Mouse (Mus musculus) adrenal gland, postnatal 14 days (tissue): ENCODE measurements around the gene Nwd1. TPM values are rescaled to one million over a fixed set of nuclear protein-coding genes. Genes with fewer than 3 reads are reported as not detected.
"Not testable (repeated sequence)": the region's sequence is repeated elsewhere in the genome, so short reads cannot be mapped to it uniquely, and the experiment has no call there.

Experiments
- DNase-seq: peaks from one replicate; pipeline ENCODE4 v3.0.0; 2021; ENCODE audit warnings: mixed read lengths
- long read RNA-seq, 2 experiments: library from polyadenylated mRNA; stranded (forward); transcript quantifications; one replicate each; pipeline ENCODE4 v2.0.0; 2021
- total RNA-seq: library from RNA; stranded (reverse); gene quantifications from 2 replicates; pipeline ENCODE4 v1.2.3, GENCODE M21; 2021

Nwd1 gene
- 0.41 and 0.60 TPM in 2 replicates for total RNA-seq
- long read RNA-seq, experiment 1, partial matches to known transcripts = 0 of 5 reads
- long read RNA-seq, experiment 1, other reads (novel, unspliced or antisense) = 5 of 5 reads
- long read RNA-seq, experiment 2, partial matches to known transcripts = 0 of 3 reads
- long read RNA-seq, experiment 2, other reads (novel, unspliced or antisense) = 3 of 3 reads

DNA sequence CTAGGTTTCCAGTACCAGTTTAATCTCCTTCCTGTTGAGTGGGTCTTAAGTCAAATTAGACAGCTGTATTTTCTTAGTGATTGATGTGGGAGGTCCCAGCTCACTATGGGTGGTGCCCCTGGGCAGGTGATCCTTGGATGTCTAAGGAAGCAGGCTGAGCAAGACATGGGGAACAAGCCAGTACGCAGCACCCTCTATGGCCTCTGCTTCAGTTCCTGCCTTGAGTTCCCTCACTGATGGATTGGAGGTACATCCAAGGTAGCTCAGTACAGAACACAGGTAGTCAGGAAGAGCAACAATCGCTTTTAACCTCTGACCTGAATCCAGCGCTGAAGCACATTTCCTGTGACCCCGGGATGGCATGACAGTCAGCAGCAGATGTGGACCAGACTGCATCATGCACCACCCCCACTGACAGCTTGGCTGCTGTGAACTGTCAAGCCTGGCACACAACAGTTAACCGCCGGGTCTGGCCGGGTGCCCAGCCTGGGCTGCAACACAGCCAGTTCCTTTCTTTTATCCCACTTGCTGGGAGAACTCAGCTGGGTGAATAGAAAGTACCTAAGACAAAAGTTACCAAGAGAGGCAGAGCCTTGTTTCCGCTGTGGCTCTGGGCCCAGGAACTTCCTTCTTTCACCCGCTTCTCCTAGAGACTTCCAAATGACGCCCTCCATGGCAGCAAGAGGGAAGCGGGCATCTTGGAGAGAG lies at the start of gene Nwd1:
Gene Nwd1, plus strand, starts transcription at position 652 of the 708 bp plus-strand sequence.
- DNase-seq = peak; percentile 89

DNA sequence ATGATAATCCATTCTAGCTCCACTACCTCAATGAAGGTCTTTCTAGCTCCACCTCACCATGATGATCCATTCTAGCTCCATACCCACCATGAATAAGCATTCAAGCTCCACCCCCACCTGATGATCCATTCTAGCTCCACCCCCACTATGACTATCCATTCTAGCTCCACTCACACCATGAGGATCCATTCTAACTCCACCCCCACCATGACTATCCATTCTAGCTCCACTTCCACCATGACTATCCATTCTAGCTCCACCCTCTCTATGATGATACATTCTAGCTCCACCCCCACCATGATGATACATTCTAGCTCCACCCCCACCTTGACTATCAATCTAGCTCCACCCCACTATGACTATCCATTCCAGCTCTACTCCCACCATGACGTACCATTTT lies 3.6 kb upstream of the Nwd1 start:
- no peak for DNase-seq

DNA sequence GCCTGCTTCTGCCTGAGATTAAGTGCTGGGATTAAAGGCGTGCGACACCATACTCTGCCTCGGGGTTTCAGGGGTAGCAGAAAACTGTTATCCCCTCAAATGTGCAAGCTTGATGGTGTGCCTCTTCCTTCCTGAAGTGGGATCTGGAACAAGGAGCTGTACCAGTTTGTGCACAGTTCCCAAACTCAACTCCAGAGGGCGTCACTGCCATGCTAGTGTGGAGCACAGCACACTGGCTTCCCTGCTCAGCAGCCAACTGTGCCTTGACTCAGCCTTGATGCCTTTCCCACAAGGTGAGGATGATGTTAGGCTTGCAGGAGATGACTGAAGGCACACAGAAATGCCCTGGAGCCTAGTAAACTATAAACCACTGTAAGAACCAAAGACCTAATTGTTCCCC lies 1.9 kb upstream of the Nwd1 start:
- DNase-seq = peak; percentile 43

DNA sequence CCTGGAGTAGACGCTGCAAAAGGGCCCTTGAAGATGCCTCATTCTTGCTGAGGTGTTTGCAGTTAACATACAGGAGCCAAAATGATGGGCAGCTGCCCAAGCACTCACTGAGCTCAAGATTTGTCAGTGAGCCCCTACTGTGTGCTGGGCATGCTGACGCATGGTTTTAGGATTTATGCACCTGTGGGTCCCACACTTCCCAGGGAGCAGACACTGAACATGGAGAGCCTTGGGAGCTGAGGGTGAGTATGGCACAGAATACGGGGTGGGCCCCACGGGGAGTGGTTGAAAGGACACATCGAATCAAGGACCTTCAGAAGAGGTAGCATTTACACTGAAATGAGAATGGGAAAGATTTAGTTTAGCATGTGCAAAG lies 245 bp downstream of the Nwd1 start:
- no peak for DNase-seq

DNA sequence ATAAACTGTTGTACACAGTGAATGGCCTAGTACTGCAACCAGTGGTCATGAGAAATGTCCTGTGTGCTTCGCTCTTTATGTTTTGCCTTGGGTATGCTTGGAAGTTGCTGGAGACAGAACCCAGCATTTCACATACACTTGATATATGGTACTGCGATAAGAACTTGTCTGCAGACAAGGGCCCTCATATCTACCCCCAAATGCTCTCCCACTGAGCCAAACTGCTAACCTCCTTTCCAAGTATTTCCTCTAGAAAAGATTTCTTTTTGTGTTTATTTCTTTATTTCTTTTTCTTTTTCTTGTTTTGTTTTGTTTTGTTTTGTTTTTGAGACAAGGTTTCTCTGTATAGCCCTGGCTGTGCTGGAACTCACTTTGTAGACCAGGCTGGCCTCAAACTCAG lies 4.2 kb downstream of the Nwd1 start:
- DNase-seq = no peak

DNA sequence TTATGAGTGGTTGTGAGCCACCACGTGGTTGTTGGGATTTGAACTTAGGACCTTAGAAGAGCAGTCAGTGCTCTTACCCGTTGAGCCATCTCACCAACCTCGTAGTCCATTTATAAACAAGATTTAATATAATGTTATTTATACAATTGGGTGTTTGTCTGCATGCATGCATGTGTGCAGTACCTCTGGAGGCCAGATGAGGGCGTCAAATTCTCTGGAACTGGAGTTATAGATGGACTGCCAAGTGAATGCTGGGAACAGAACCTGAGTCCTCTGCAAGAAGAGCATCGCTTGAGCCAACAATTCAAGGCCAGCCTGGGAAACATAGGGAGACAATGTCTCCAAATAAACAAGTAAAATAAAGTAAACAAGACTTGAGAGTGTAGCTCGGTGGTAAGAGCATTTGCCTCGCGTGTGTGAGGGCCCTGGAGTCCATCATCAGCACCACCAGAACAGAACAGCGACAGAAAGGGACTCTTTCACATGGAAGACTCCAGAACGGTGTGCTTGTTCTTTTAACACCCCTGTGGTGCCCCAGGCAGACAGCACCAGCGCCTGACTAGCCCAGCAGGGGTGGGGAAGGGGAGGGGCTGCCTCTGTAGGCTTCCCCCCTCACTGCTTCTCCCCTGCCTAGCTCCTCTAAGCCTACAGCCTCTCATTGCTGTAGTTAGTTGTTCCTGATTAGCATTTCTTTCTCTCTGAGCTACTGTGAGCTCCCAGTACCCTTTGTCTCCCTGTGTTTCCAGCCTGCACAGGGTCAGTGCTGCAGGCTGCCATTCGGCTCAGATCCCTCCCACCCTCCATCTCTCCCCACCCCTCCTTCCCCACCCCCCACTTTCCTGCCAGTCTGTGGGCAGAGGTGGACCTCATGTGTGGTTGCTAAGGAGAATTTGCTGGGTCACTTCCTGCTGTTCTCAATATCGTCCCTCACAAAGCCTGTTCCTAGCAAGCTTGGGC lies 8.3 kb downstream of the Nwd1 start:
- DNase-seq = peak; percentile 23

DNA sequence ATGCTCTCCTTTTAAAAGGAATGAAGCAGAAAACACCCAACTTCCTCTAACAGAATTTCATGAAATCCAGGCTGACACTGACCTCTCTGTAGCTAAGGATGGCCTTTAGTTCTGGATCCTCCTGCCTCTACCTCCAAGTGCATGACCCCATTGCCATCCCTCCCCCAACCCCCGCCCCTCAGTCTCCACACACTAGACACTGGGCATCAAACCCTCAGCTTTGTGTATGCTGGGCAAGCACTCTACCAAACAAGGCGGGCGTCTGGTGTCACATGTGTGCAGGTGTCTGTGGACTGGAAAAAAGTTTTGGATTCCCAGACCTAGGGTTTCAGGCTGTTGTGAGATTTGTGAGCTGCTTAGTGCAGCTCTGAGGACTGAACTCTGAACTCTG lies 9.0 kb downstream of the Nwd1 start:
- no peak for DNase-seq

DNA sequence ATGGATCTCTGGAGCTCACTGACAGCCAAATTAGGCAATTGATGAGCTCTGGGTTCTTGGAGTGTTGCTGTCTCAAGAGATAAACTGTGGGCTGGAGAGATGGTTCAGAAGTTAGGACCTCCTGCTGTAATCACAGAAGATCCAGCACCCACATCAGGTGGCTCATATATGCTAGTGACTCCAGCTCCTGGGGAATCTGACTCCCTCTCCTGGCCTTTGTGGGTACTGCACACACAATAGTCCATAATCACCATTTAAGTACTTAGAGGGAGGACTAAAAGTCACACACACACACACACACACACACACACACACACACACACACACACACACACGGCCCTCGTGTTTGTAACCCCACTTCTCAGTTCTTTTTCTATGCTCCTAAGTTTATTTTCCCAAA lies 13.5 kb downstream of the Nwd1 start:
- DNase-seq = no peak

DNA sequence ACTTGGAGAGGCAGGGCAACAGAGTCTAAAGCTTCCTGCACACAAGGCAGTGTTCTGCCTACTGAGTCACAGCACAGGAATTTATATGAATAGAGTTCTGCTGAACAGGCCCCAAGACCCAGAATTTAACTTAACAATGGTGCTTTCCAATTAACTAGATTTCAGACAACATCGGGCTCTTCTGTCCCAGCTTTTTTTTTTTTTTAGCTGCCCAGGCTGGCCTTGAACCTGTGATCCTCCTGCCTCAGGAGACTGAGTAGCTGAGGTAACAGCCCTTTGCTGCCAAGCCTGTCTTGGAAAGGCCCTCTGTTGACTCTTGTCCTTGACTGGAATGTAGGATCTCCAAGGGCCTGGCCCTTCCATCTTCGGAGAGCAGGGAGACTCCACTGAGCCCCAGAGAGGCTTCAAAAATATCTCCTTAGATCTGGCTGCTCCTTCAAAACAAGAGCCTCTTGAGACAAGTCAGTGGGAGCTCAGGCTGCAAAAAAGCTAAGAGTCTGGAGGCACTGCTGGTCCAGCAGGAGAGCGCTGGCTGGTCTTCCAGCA lies 17.7 kb downstream of the Nwd1 start:
- DNase-seq = peak; percentile 27

DNA sequence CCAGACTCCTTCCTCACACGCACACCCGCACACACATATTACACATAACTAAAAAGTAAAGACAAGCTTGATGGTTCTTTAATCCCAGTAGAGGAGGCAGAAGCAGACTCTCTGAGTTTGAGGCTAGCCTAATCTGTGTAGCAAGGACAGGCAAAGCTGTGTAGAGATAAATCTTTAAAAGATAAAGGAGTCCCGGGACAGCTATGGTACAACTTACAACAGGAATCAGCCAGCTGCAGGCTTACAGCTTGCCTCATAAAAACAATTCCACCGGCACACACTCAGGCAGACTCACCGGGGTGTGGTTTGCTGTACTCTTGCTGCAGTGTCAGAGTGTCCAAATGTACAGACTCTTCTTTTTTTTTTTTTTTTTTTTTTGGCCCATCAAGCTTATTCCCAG lies 18.2 kb downstream of the Nwd1 start:
- no peak for DNase-seq

DNA sequence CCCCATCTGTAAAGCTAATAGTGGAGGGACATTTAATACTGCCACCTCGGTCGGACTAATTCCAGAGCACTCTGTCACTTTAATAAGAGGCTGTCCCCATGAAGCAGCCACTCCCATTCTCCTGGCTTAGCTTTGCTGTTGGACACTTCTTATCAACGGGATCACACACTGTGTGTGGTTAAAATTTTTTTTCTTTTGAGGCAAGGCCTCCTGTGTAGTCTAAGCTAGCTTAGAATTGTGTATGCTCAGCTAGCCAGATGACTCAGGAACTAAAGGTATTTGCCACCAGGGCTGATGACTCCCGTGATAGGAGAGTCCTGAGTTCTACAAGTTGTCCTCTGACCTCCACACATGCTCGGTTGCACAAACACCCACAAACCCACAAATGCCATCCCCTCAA lies 18.9 kb downstream of the Nwd1 start:
- no peak for DNase-seq

DNA sequence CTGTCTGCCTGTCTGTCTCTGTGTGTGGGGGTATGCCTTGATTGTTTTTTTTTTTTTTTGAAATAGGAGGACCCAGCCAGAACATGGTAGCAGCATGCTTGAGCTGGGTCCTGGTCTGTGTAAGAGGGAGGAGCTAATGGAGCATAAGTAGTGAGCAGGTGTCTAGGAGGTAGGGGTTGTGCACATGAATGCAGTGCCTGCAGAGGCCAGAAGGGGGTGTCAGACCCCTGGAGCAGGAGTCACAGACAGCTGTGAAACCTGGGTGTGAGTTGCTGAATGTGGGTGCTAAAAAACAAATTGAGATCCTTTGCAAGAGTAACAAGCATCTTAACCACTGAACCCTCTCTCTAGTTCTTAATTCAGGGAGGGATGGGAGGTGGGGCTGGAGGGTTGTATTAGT lies 22.4 kb downstream of the Nwd1 start:
- DNase-seq = no peak

DNA sequence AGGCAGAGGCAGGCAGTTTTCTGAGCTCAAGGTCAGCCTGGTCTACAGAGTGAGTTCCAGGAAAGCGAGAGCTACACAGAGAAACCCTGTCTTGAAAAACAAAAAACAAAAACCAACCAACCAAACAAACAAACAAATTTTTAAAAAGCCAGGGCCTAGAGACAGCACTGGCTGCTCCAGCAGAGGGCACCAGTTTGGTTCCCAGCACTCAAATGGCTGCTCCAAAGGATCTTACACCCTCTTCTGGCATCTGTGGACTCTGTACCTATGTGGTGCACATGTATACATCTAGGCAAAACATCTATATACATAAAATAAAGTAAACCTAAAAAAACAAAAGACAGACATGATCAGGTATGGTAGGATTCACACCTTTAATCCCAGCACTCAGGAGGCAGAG lies 26.3 kb downstream of the Nwd1 start:
- DNase-seq = no peak

DNA sequence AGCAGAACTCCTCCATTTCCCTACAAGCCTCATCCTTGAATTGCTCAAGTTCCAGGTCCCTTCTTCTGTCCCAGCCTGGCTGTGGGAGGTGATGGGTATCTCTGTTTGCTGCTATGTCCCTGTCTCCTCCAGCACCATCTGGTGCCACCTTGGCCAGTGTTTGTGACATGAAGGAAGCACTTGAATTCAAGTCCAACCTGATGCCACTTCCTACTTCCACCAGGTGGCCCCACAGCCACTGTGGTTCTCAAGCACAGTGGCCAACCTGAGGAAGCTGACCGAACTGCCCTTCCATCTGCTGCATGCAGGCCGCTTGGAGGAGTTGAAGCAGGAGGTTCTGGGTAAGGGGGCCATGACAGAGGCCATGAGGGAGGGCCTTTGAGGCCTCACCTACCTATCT lies 27.7 kb downstream of the Nwd1 start:
- DNase-seq = no peak

DNA sequence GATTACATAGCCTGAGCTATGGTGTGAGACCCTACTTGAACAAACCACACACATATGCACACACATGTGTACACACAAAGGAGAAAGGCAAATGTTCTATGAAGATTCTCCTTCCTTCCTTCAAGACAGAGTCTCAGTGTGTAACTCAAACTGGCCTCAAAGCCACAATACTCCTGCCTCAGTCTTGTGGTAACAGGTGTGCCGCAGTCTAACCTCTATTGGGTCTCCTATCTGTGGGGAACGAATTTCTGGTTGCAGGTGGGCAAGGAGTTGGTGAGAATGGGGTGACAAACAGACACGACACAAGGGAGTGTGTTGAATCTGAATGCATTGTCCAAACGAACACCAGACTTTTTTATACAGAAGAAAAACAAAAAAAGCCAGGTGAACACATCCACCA lies 29.9 kb downstream of the Nwd1 start:
- DNase-seq = no peak

DNA sequence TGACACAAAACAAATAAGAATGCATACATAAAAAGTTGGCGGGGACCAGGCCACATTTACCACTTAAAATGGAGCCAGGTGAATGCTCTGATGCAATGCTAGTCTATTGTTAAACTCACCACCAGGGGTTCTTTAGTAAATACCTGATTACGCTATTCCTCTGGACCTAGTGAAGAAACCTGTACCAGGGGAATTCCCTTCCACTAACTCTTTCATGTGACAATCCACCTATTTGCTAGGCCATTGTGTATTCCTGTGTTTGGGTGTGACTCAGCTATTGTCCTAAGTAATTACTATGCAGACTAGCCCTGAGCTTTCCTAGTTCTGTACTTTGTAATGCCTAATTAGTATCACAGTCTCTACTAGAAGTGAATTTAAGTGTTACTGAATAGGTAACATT lies 30.3 kb downstream of the Nwd1 start:
- DNase-seq = not testable (repeated sequence)

DNA sequence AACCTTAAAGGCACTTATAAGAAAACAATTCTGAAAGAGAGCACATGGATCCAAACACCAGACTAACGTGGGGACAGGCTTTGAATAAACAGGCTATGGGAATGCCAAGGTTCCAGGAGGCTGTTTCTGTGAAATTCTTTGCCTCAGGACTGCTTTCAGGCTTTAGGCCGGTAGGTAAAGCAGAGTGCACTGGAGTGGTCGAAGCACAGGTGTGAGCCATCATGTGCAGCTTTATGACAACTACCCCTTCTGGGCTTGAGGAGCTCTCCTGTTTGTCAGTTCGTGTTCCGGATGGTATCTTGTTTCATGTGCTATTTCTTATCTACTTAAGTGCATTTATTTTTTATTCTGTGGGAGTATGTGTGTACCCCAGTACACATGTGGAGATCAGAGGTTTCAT lies 30.8 kb downstream of the Nwd1 start:
- DNase-seq = no peak

DNA sequence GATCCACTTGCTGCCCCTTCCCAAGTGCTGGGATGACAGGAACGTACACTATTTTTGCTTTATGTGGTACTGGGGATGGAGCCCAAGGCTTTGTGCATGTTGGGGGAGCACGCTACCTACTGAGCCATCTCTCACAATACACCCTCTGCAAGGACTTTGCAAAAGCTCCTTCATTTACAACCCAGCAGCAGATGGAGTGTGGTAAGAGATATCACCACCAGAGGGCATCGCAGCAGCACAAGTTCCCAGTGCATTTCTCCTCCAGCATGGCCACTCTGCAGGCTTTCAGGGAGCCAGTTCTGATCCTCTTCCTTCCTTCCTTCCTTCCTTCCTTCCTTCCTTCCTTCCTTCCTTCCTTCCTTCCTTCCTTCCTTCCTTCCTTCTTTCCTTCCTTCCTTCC lies 33.6 kb downstream of the Nwd1 start:
- DNase-seq = peak; percentile 77

DNA sequence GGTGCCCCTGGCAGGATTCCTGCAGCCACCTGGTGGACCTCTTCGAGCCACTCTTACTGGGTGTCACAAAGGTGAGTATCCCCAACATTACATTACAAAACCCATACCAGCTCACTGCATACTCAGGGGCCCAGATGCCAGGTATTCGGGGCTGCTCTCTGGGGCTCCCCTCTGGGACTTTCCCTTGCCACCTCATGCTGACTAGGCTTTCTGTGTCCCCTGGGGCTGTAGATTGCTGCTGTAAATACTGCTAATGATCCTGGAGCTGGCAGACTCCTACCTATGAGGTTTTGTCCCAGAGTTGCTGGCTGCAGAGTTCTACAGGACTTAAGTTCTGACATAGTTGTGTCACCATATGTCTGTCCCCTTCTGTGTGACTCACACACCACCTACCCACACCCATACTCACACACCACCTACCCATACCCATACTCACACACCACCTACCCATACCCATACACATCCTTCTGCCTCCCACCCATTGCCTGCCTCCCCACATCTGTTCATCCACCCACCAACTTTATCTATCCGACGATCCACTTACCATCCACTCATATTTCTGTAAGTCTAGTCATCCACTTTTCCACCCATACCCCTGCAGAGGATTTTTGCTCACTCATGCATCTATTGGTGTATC lies 35.7 kb downstream of the Nwd1 start:
- no peak for DNase-seq

DNA sequence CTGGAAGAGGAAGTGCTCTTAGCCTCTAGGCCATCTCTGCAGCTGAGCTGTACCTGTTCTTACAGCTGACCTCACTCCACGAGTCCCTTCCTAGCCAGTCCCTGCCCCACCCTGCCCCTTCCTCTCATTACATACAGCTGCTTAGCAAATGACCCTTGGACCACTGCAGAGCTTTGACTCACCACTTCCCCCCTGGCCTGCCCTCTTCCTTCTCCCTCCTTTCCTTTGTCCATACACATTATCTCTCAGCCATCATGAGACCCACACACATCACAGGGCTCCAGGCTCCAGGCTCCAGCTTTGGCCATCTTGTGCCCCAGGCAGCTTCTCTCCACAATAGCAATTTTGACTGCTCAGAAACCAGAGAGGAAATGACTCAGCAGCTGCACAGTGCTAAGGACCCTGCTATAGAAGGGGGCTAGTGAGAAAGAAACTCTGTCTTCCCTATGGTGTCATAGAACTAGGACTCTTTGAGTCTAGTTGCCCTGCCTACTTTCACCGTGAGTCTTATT lies 36.6 kb downstream of the Nwd1 start:
- no peak for DNase-seq

DNA sequence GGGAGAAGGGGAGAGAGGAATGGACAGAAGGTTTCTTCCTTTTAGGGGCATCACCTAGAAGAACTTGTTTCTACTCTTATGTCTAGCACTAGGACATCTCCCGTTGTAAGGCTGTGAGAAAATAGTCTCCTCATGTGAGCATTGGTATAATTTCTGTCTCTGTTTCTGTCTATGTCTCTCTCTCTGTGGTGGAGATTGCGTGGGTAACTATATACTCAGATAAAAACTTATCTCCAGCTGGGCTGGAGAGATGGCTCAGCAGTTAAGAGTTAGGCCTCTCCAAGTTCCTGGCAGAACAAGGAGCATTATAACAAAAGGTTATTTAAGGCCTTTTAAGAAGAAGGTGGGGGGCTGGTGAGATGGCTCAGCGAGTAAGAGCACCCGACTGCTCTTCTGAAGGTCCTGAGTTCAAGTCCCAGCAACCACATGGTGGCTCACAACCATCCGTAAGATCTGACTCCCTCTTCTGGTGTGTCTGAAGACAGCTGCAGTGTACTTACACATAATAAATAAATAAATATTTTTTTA lies 37.1 kb downstream of the Nwd1 start:
- not testable (repeated sequence) for DNase-seq

DNA sequence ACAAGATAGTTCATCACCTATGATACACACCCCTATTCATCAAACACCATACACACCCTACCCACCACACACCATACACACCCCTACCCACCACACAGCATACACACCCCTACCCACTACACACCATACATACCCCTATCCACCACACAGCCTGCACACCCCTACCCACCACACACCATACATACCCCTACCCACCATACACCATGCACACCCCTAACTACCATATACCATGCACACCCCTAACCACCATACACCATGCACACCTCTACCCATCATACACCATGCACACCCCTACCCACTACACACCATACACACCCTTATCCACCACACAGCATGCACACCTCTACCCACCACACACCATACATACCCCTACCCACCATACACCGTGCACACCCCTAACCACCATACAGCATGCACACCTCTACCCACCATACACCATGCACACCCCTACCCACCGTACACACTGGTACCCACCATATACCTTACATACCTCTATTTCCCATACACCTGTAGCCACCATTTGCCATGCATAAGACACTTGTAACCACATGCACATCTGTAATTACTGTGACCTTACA lies 51.9 kb downstream of the Nwd1 start:
- no peak for DNase-seq
